Mouse (Mus musculus): Measurements from ENCODE around the gene Tacr1. TPM values are rescaled to one million over a fixed set of nuclear protein-coding genes. Genes with fewer than 3 reads are reported as not detected.

The Tacr1 gene
- 0.50 and 0.75 TPM in 2 replicates for polyA plus RNA-seq (2015; fragmentation: Nextera tagmentation; extraction: Ambion mirVana)

GRCm38 (mm10) chr6:82401595-82402451 is at the start of gene Tacr1:
Tacr1 (plus strand) TSS chr6:82402334.
- Histone ChIP-seq H3K27ac (ENCODE audit: low read length) (no peak within 1 kb of the TSS), H3K4me1 (replicated peaks; ENCODE audit: control insufficient read depth, insufficient read depth, low read length) (peaks cover 18% of the 10 kb centered on the region), H3K36me3 (ENCODE audit: control insufficient read depth, insufficient read depth, low read length) (no peaks in the 10 kb centered on the region), H3K4me3 (ENCODE audit: low read length) (peak within 1 kb of the TSS; percentile 36), H3K27me3 (ENCODE audit: control insufficient read depth, insufficient read depth, low read depth, low read length) (peaks cover 19% of the 10 kb centered on the region), H3K9ac (ENCODE audit: low read length) (no peak within 1 kb of the TSS; the same call in 1 of the 2 replicates), H3K9me3 (ENCODE audit: control insufficient read depth, low read length) (no peaks in the 10 kb centered on the region), H3K4me2 (ENCODE audit: low read depth, low read length) (peak within 1 kb of the TSS; percentile 60)
- peak; percentile 78 for ATAC-seq (ENCODE audit: low read depth)
- WGBS: 1% methylated on average over 27 of the region's 28 CpGs

GRCm38 (mm10) chr6:82376144-82376543 is 26.0 kb upstream of the Tacr1 start:
- WGBS: 70% methylated on average over 3 of the region's 3 CpGs
- no peak for ATAC-seq (ENCODE audit: low read depth)
- Histone ChIP-seq H3K9ac (ENCODE audit: low read length) (no peak overlapping the region), H3K4me2 (ENCODE audit: low read depth, low read length) (no peak overlapping the region), H3K9me3 (ENCODE audit: control insufficient read depth, low read length) (no peaks in the 10 kb centered on the region), H3K4me1 (replicated peaks; ENCODE audit: control insufficient read depth, insufficient read depth, low read length) (no peaks in the 10 kb centered on the region), H3K36me3 (ENCODE audit: control insufficient read depth, insufficient read depth, low read length) (no peaks in the 10 kb centered on the region), H3K27me3 (ENCODE audit: control insufficient read depth, insufficient read depth, low read depth, low read length) (no peaks in the 10 kb centered on the region), H3K27ac (ENCODE audit: low read length) (no peak overlapping the region), H3K4me3 (ENCODE audit: low read length) (no peak overlapping the region)

DNA sequence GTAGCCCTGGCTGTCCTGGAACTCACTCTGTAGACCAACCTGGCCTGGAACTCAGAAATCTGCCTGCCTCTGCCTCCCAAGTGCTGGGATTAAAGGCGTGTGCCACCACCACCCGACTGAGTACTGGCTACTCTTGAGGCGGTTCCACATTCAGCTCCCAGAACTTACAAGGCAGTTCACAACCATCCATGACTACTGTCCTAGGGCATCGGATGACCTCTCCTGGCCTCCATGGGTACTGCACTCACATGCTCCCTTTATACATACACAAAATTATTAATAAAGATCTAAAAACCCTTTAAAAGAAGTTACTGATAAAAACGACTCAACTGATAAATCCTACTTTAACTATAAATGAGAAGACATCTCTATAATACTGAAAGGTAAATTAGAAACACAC is 18.6 kb upstream of the Tacr1 start:
- no peak for ATAC-seq (ENCODE audit: low read depth)
- Histone ChIP-seq H3K9ac (ENCODE audit: low read length) (no peak overlapping the region), H3K27ac (ENCODE audit: low read length) (no peak overlapping the region), H3K4me2 (ENCODE audit: low read depth, low read length) (no peak overlapping the region), H3K27me3 (ENCODE audit: control insufficient read depth, insufficient read depth, low read depth, low read length) (no peaks in the 10 kb centered on the region), H3K9me3 (ENCODE audit: control insufficient read depth, low read length) (no peaks in the 10 kb centered on the region), H3K4me3 (ENCODE audit: low read length) (no peak overlapping the region), H3K36me3 (ENCODE audit: control insufficient read depth, insufficient read depth, low read length) (no peaks in the 10 kb centered on the region), H3K4me1 (replicated peaks; ENCODE audit: control insufficient read depth, insufficient read depth, low read length) (no peaks in the 10 kb centered on the region)
- 89% methylated on average over 5 of the region's 5 CpGs for WGBS

DNA sequence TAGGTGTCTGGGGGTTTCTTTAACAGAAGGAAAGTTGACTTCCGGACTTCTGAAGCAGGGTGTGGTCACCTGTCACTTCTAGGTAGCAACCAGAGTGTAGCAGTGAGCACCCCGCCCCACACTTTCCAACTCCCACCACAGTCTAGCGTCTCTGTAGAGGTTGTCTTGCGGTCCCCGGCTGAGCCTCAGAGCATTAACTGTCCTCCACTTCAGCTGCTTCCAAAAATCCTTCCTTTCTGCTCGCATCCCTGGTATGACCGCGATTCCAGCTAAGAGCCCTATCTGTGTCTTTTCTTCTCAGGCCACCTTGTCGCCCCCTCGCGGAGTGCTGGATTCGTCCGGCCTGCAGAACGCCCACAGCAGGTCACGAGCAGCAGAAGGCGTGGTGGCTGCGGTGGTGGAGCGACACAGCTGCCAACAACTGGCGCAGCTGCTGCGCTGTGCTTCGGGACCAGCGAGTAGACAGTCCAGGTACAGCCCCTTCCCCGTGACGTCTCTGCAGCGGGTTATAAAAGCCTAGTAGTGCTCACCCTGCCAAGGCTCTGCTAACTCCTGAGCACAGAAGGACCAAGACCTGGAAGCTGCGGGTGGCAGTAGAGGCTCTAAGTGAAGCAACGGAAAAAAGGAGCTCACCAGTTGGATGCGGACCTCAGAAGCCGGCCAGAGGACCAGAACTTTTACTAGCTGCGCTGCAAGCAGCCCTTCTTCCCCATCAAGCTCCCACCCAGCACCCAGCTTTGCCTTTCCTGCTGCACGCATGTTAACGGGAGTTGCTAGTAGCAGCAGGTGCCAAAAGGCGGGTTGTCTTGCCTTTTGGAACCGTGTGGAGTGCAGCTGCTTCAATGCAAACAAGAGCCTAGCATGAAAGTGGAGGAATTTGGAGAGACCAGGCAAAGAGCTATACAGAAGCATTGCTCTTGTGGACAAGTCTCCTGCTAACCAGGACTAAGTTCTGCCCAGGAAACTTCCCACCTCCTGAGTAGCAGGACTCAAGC is 664 bp downstream of the Tacr1 start:
- H3K4me3 ChIP-seq (ENCODE audit: low read length): peak overlapping the region; percentile 36
- H3K36me3 ChIP-seq (ENCODE audit: control insufficient read depth, insufficient read depth, low read length): no peaks in the 10 kb centered on the region
- H3K27ac ChIP-seq (ENCODE audit: low read length): no peak overlapping the region
- peak overlapping the region; percentile 60 for H3K4me2 ChIP-seq (ENCODE audit: low read depth, low read length)
- peaks cover 18% of the 10 kb centered on the region for H3K4me1 ChIP-seq (replicated peaks; ENCODE audit: control insufficient read depth, insufficient read depth, low read length)
- H3K27me3 ChIP-seq (ENCODE audit: control insufficient read depth, insufficient read depth, low read depth, low read length): peaks cover 19% of the 10 kb centered on the region
- WGBS: 2% methylated on average over 34 of the region's 34 CpGs
- ATAC-seq (ENCODE audit: low read depth): peak; percentile 73
- H3K9me3 ChIP-seq (ENCODE audit: control insufficient read depth, low read length): no peaks in the 10 kb centered on the region
- H3K9ac ChIP-seq (ENCODE audit: low read length): no peak overlapping the region; the same call in 1 of the 2 replicates

DNA sequence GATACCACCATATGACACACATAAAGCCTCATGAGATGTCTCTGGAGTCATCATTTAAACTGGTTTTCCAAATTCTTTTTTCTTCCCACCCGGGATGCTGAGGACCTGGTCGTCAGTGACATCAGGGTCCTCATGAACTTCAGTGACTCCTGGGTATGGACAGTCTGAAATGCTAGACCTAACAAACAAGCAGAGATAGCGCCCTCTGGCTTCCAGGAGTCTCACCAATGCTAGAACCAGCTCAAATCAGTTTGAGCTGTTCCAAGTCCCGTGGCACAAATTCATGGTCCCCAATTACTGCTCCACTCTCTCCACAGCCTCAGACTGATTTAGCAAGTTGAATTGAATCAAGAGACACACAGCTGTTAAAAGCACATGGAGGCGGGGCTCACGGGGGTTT is 16.2 kb downstream of the Tacr1 start:
- no peak for ATAC-seq (ENCODE audit: low read depth)
- Histone ChIP-seq H3K27ac (ENCODE audit: low read length) (no peak overlapping the region), H3K27me3 (ENCODE audit: control insufficient read depth, insufficient read depth, low read depth, low read length) (no peaks in the 10 kb centered on the region), H3K9me3 (ENCODE audit: control insufficient read depth, low read length) (no peaks in the 10 kb centered on the region), H3K36me3 (ENCODE audit: control insufficient read depth, insufficient read depth, low read length) (no peaks in the 10 kb centered on the region), H3K4me1 (replicated peaks; ENCODE audit: control insufficient read depth, insufficient read depth, low read length) (no peaks in the 10 kb centered on the region), H3K4me3 (ENCODE audit: low read length) (no peak overlapping the region), H3K9ac (ENCODE audit: low read length) (no peak overlapping the region), H3K4me2 (ENCODE audit: low read depth, low read length) (no peak overlapping the region)
- WGBS: 63% methylated on average over 6 of the region's 6 CpGs

GRCm38 (mm10) chr6:82420222-82420621 is 18.1 kb downstream of the Tacr1 start:
- no peak for ATAC-seq (ENCODE audit: low read depth)
- 12% methylated on average over 4 of the region's 4 CpGs for WGBS
- no peak overlapping the region for H3K4me2 ChIP-seq (ENCODE audit: low read depth, low read length)
- H3K4me3 ChIP-seq (ENCODE audit: low read length): no peak overlapping the region
- H3K36me3 ChIP-seq (ENCODE audit: control insufficient read depth, insufficient read depth, low read length): no peaks in the 10 kb centered on the region
- H3K4me1 ChIP-seq (replicated peaks; ENCODE audit: control insufficient read depth, insufficient read depth, low read length): no peaks in the 10 kb centered on the region
- H3K9me3 ChIP-seq (ENCODE audit: control insufficient read depth, low read length): peaks cover 4% of the 10 kb centered on the region; the same call in 1 of the 2 replicates
- no peak overlapping the region for H3K9ac ChIP-seq (ENCODE audit: low read length)
- no peak overlapping the region for H3K27ac ChIP-seq (ENCODE audit: low read length)
- H3K27me3 ChIP-seq (ENCODE audit: control insufficient read depth, insufficient read depth, low read depth, low read length): no peaks in the 10 kb centered on the region

DNA sequence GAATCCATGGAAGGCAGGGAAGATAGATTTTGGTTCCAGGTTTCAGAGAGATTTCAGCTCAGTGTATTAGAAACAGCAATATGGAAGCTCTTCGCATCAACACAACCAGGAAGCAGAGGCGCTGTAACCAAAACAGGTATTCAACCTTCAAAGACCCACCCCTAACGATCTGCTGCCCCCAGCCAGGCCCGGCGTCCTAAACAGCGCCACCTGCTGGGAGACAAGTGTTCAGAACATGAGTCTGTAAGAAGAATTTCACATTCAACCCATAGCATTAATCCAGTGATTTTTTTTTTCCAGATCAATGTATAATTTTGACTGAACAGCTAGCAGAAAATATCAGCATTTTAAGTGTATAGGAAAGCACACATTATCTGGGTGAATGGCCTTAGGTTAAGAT is 26.8 kb downstream of the Tacr1 start:
- H3K27ac ChIP-seq (ENCODE audit: low read length): no peak overlapping the region
- no peak overlapping the region for H3K4me2 ChIP-seq (ENCODE audit: low read depth, low read length)
- ATAC-seq (ENCODE audit: low read depth): no peak

GRCm38 (mm10) chr6:82429766-82430165 is 27.6 kb downstream of the Tacr1 start:
- Histone ChIP-seq H3K9ac (ENCODE audit: low read length) (no peak overlapping the region), H3K4me1 (replicated peaks; ENCODE audit: control insufficient read depth, insufficient read depth, low read length) (no peaks in the 10 kb centered on the region), H3K9me3 (ENCODE audit: control insufficient read depth, low read length) (no peaks in the 10 kb centered on the region)

More for the DNA sequence above, 26.8 kb downstream of the Tacr1 start:
- H3K4me1 ChIP-seq (replicated peaks; ENCODE audit: control insufficient read depth, insufficient read depth, low read length): no peaks in the 10 kb centered on the region
- no peaks in the 10 kb centered on the region for H3K27me3 ChIP-seq (ENCODE audit: control insufficient read depth, insufficient read depth, low read depth, low read length)
- peaks cover under 1% of the 10 kb centered on the region; the same call in 1 of the 2 replicates for H3K9me3 ChIP-seq (ENCODE audit: control insufficient read depth, low read length)
- no peaks in the 10 kb centered on the region for H3K36me3 ChIP-seq (ENCODE audit: control insufficient read depth, insufficient read depth, low read length)
- no peak overlapping the region for H3K9ac ChIP-seq (ENCODE audit: low read length)
- WGBS: 61% methylated on average over 6 of the region's 6 CpGs
- H3K4me3 ChIP-seq (ENCODE audit: low read length): no peak overlapping the region

GRCm38 (mm10) chr6:82437174-82437573 is 35.0 kb downstream of the Tacr1 start:
- H3K9ac ChIP-seq (ENCODE audit: low read length): no peak overlapping the region
- no peaks in the 10 kb centered on the region for H3K36me3 ChIP-seq (ENCODE audit: control insufficient read depth, insufficient read depth, low read length)
- H3K4me3 ChIP-seq (ENCODE audit: low read length): no peak overlapping the region
- no peaks in the 10 kb centered on the region for H3K4me1 ChIP-seq (replicated peaks; ENCODE audit: control insufficient read depth, insufficient read depth, low read length)
- no peaks in the 10 kb centered on the region for H3K9me3 ChIP-seq (ENCODE audit: control insufficient read depth, low read length)
- H3K27me3 ChIP-seq (ENCODE audit: control insufficient read depth, insufficient read depth, low read depth, low read length): no peaks in the 10 kb centered on the region
- H3K4me2 ChIP-seq (ENCODE audit: low read depth, low read length): no peak overlapping the region
- 58% methylated on average over 4 of the region's 4 CpGs for WGBS
- no peak overlapping the region for H3K27ac ChIP-seq (ENCODE audit: low read length)
- ATAC-seq (ENCODE audit: low read depth): no peak

More at GRCm38 (mm10) chr6:82429766-82430165, 27.6 kb downstream of the Tacr1 start:
- no peak overlapping the region for H3K4me2 ChIP-seq (ENCODE audit: low read depth, low read length)
- H3K27me3 ChIP-seq (ENCODE audit: control insufficient read depth, insufficient read depth, low read depth, low read length): no peaks in the 10 kb centered on the region
- no peak overlapping the region for H3K4me3 ChIP-seq (ENCODE audit: low read length)
- H3K27ac ChIP-seq (ENCODE audit: low read length): no peak overlapping the region
- no peak for ATAC-seq (ENCODE audit: low read depth)
- H3K36me3 ChIP-seq (ENCODE audit: control insufficient read depth, insufficient read depth, low read length): no peaks in the 10 kb centered on the region
- 61% methylated on average over 6 of the region's 6 CpGs for WGBS

All from lung, embryonic 16.5 days (tissue).